In the genomic region with DNA sequence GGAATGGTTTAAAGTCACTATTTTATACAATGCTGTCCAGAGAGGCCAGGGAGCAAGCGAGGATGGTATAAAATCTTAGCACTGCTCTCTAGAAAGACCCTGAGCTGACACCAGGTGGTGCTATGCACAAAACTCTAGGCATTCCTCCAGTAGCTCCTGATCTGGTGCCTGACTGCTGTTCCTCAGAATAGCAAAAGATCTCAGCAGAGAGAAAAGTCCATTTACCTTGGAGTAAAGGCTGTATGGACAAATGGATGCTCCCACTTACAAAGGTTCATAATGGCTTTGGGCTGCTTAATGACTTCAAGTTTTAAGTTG, we compare ENCODE assay signal across 9 mouse cellular contexts.
DNase-seq lines count a peak whose midpoint lies in the region; ATAC-seq and TF ChIP-seq lines count a peak whose summit lies in the region.
"Had no signal": no experiment of that assay in that cellular context is flagged by ENCODE, and none has a peak within 500 bp of the region (broad histone marks: within the 10 kb centered on the region; RNA-seq: fewer than 3 reads in every experiment).

No protein-coding gene starts in this region.

- H3K4me3 ChIP-seq in G1E (ENCODE audit: low read depth, low read length): no peak overlapping the region
- no peak overlapping the region for H3K4me3 ChIP-seq in liver, postnatal 0 days (ENCODE audit: low read depth, low read length)
- H3K4me3 ChIP-seq: heart, embryonic 15.5 days had no signal

- intact Hi-C loops in heart, postnatal 14 days (cut with DNase I): loop anchor here (5.0 kb wide), 1 partner anchor 555 kb away; no protein-coding TSS in a partner anchor

- no peak overlapping the region for H3K27ac ChIP-seq in liver, postnatal 0 days (ENCODE audit: low read depth)
- H3K27ac ChIP-seq: heart, embryonic 15.5 days had no signal

- H3K36me3 ChIP-seq in G1E (replicated peaks): no peaks in the 10 kb centered on the region
- no peaks in the 10 kb centered on the region for H3K36me3 ChIP-seq in liver, postnatal 0 days (replicated peaks; ENCODE audit: insufficient read depth, low read length)
- H3K36me3 ChIP-seq: heart, embryonic 15.5 days had no signal

- TF ChIP-seq EP300 in liver, postnatal 0 days (IDR thresholded peaks at IDR 0.05; ENCODE audit: low read depth): no peak

- H3K4me2 ChIP-seq in liver, postnatal 0 days (ENCODE audit: low read depth, low read length): no peak overlapping the region
- H3K4me2 ChIP-seq: heart, embryonic 15.5 days had no signal

- DNase-seq in A20 (ENCODE audit: low read depth, low spot score) (peak; percentile 53), G1E (ENCODE audit: low spot score) (no peak)
- DNase-seq in embryo, embryonic 10 days (ENCODE audit: low spot score): peak; percentile 77
- DNase-seq in heart, postnatal 14 days: peak; percentile 38 to 50
- DNase-seq in kidney, postnatal 36 days: peak; percentile 32 to 77
- peak; percentile 17 for DNase-seq in liver, postnatal 0 days
- peak; percentile 8 for DNase-seq in retina, adult 2 months (ENCODE audit: low read depth, low spot score)
- no peak for DNase-seq in spleen, postnatal 4 days (ENCODE audit: low spot score in 2 of 2)

- H3K4me1 ChIP-seq in G1E (ENCODE audit: insufficient read depth, low read depth, low read length): no peaks in the 10 kb centered on the region
- H3K4me1 ChIP-seq in liver, postnatal 0 days (ENCODE audit: insufficient read depth): no peaks in the 10 kb centered on the region
- H3K4me1 ChIP-seq: heart, embryonic 15.5 days had no signal

- no peak for TF ChIP-seq CTCF in G1E (IDR thresholded peaks at IDR 0.05; ENCODE audit: low read depth, low read length)
- TF ChIP-seq CTCF in liver, postnatal 0 days (IDR thresholded peaks at IDR 0.05; ENCODE audit: low read depth): peak; percentile 53

- H3K9me3 ChIP-seq in G1E (replicated peaks): no peaks in the 10 kb centered on the region
- no peaks in the 10 kb centered on the region for H3K9me3 ChIP-seq in liver, postnatal 0 days (ENCODE audit: low read length)
- H3K9me3 ChIP-seq: heart, embryonic 15.5 days had no signal

- H3K27me3 ChIP-seq in G1E (ENCODE audit: insufficient read depth, low read length): no peaks in the 10 kb centered on the region
- H3K27me3 ChIP-seq in liver, postnatal 0 days (ENCODE audit: insufficient read depth, low read length): no peaks in the 10 kb centered on the region
- H3K27me3 ChIP-seq: heart, embryonic 15.5 days had no signal

- ATAC-seq in G1E (ENCODE audit: extremely low read depth, insufficient number of reproducible peaks, low FRiP score, poor library complexity, severe bottlenecking): 0 out of 2 replicates have a peak, but pooled peaks have one; percentile 57
- ATAC-seq in liver, postnatal 0 days: 0 out of 2 replicates have a peak, but pooled peaks have one; percentile 47

- 59% methylated on average over 1 of the region's 1 CpGs for WGBS in liver, postnatal 0 days (ENCODE audit: insufficient replicate concordance)

- H3K9ac ChIP-seq in liver, postnatal 0 days (replicated peaks): no peak overlapping the region
- H3K9ac ChIP-seq: heart, embryonic 15.5 days had no signal

Comparison
In these comparisons a context has a peak if more than half of its experiments do, and no peak if none do; other contexts are left out.
1. DNase-seq: peak in A20 (single experiment), embryo, embryonic 10 days (single experiment), heart, postnatal 14 days (2 of 2), kidney, postnatal 36 days (2 of 2), liver, postnatal 0 days (single experiment) and retina, adult 2 months (single experiment); none in G1E (single experiment) and spleen, postnatal 4 days (0 of 2).